Mouse (Mus musculus) ES-Bruce4 (cell line): ENCODE measurements around the gene Crat.

ENCODE experiments used
- CTCF ChIP-seq: IDR thresholded peaks from one replicate; pipeline ENCODE4 v1.8.1; 2011; ENCODE audit warnings: low read depth, low read length
- POLR2A ChIP-seq: IDR thresholded peaks from one replicate; pipeline ENCODE4 v1.8.1; 2011; ENCODE audit warnings: low read length; ENCODE audit not compliant: insufficient read depth

- TF ChIP-seq CTCF (no peak), POLR2A (no peak)
Observed at GRCm38 (mm10) chr2:30414101-30414500, 1.5 kb downstream of the Crat start.
